Mouse (Mus musculus): ENCODE results near the gene Car15. TPM values are rescaled to one million over a fixed set of nuclear protein-coding genes. Genes with fewer than 3 reads are reported as not detected.

Car15 gene
- 0.68 and 1.5 TPM in 2 replicates for polyA plus RNA-seq (2015; fragmentation: Nextera tagmentation; extraction: Ambion mirVana)

DNA sequence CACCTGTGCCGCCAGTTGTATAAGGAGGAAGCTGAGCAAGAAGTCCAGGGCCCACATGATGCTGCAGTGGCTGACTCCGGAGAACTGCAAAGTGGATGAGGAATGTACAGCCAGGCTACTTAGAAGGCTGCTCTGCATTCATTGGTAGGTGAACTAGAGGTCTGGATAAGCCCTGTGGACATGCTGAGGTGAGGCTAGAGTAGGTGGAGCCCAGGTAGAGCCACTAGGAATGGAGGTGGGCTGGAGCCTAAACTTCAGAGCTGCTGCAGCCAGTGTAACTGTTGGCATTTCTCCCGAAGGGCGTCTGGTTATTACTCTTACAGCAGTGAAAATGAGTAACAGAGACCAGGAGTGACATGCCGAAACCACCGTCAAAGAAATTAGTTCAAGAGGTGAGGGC is at the start of gene Car15:
Car15 (minus strand) TSS at position 314 of the 400 bp plus-strand sequence.

DNA sequence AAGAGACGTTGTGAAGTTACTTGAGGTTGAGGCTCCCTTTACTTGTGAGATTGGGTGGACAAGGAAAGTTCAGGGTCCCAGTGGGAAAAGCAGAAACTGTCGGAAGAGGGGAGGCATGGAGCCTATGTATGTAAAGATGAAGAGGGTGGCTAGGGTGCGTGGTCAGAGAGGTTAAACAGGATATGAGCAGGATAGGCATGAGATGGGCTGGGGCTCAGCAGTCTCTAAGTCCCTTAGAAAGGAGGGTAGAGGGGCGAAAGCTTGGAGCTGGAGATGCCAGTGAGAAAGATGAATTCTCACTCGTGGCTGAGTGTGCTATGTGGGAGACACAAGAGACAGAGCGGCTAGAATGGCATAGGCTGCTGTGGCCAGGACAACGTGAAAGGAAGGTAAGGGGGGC is 5.3 kb downstream of the Car15 start, which contains the start of gene B830017H08Rik:
B830017H08Rik (plus strand) TSS at position 301 of the 400 bp plus-strand sequence.

DNA sequence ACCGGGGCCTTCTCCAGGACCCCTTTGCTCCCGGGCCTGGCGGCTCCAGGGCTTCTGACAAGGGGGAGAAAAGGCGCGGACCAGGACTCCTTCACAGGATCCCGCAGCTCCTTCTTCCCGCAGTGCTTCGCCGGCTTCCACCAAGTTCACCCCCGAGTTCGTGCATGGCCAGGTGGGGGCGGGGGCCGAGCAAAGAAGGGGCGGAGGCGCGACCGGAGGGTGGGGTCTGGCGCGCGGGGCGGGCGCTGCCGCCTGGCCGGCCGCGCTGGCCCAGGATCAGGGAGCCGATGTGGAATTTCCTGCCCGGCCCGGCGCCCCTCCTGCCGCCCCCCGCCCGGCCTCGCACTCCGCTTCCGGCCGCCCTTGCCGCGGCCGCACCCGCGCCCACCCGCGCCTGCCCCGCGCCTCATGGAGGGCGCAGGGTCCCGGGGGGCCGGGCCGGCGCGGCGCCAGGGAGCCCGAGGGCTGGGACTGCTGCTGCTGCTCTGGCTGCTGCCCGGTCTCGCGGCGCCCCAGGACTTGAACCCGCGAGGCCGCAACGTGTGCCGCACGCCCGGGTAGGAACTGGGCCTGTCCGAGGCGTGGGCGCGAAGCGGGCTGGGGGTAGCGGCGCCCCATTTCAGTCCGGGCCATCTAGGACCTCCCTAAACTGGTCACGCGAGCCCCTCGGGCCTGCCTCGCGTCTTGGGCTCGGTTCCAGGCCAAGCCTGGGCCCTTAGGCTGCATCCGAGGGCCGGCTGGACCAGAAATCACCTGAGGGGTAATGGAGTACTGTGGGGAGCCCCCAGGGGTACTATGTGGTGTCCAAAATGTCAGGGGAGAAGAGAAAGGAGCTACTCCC is 41.0 kb downstream of the Car15 start, which contains the start of gene Scarf2:
Scarf2 (plus strand) TSS at position 312 of the 841 bp plus-strand sequence.

Other genes starting within 250 kb of the Car15 start
- 10.5 and 12.4 TPM in 2 replicates for gene Smpd4, start 219.0 kb downstream of the Car15 start, polyA plus RNA-seq (2015; fragmentation: Nextera tagmentation; extraction: Ambion mirVana)
- 11.4 and 16.4 TPM in 2 replicates for gene Ccdc74a, start 191.9 kb downstream of the Car15 start, polyA plus RNA-seq (2015; fragmentation: Nextera tagmentation; extraction: Ambion mirVana)
- gene Med15, start 105.5 kb downstream of the Car15 start, polyA plus RNA-seq (2015; fragmentation: Nextera tagmentation; extraction: Ambion mirVana): 21.9 and 32.5 TPM in 2 replicates
- 31.6 and 40.0 TPM in 2 replicates for gene Klhl22, start 78.7 kb downstream of the Car15 start, polyA plus RNA-seq (2015; fragmentation: Nextera tagmentation; extraction: Ambion mirVana)
- gene Scarf2, start 41.1 kb downstream of the Car15 start, polyA plus RNA-seq (2015; fragmentation: Nextera tagmentation; extraction: Ambion mirVana): 18.1 and 30.6 TPM in 2 replicates
- not detected in 2 replicates for gene B830017H08Rik, start 5.2 kb downstream of the Car15 start, polyA plus RNA-seq (2015; fragmentation: Nextera tagmentation; extraction: Ambion mirVana)
- gene Gm20518, start 53.3 kb upstream of the Car15 start, polyA plus RNA-seq (2015; fragmentation: Nextera tagmentation; extraction: Ambion mirVana): not detected in 2 replicates
- gene Tssk1, start 55.9 kb upstream of the Car15 start, polyA plus RNA-seq (2015; fragmentation: Nextera tagmentation; extraction: Ambion mirVana): 0.04 TPM in 1 of 2 replicates, not detected in the other
- 34.3 and 42.9 TPM in 2 replicates for gene Dgcr2, start 60.2 kb upstream of the Car15 start, polyA plus RNA-seq (2015; fragmentation: Nextera tagmentation; extraction: Ambion mirVana)
- not detected in 2 replicates for gene Tssk2, start 60.3 kb upstream of the Car15 start, polyA plus RNA-seq (2015; fragmentation: Nextera tagmentation; extraction: Ambion mirVana)
- 18.2 and 22.6 TPM in 2 replicates for gene Ess2, start 73.0 kb upstream of the Car15 start, polyA plus RNA-seq (2015; fragmentation: Nextera tagmentation; extraction: Ambion mirVana)
- not detected in 2 replicates for gene Gsc2, start 76.7 kb upstream of the Car15 start, polyA plus RNA-seq (2015; fragmentation: Nextera tagmentation; extraction: Ambion mirVana)
- 107 and 132 TPM in 2 replicates for gene Slc25a1, start 89.9 kb upstream of the Car15 start, polyA plus RNA-seq (2015; fragmentation: Nextera tagmentation; extraction: Ambion mirVana)
- gene Vpreb2, start 142.1 kb upstream of the Car15 start, polyA plus RNA-seq (2015; fragmentation: Nextera tagmentation; extraction: Ambion mirVana): 0.29 TPM in 1 of 2 replicates, not detected in the other
- 105 and 116 TPM in 2 replicates for gene Dgcr6, start 214.5 kb upstream of the Car15 start, polyA plus RNA-seq (2015; fragmentation: Nextera tagmentation; extraction: Ambion mirVana)